Mouse (Mus musculus): Measurements from ENCODE around the gene Camk1g. TPM values are rescaled to one million over a fixed set of nuclear protein-coding genes. Genes with fewer than 3 reads are reported as not detected.

The Camk1g gene
- total and polyA plus RNA-seq, 3 experiments, result 0.16 to 2.8 TPM; not detected in 1

DNA sequence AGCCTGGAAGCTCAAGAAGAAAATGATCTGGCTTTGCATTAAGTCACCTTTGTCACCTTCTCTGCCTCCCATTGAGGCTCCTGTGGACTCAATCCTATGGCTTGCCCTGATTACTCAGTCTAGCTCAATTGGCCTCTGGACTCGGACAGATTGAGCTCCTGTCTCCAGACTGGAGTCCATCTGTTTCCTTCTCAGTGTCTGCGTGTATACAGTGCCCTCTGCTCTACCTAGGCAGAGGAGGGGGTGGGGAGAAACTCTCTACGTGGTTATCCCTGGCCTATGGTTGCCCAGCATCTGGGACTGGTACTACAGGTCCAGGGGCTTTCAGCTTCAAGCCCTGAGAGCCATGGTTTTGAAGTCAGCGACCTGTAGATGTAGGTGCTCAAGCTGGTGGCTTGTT is 26.2 kb downstream of the Camk1g start:
- H3K9ac ChIP-seq (ENCODE audit: low read depth, low read length), result no peak overlapping the region
- WGBS, result 72% methylated on average over 4 of the region's 4 CpGs
- H3K36me3 ChIP-seq (ENCODE audit: control insufficient read depth, insufficient read depth, low read length), result no peaks in the 10 kb centered on the region
- no peak overlapping the region for H3K4me3 ChIP-seq
- no peaks in the 10 kb centered on the region for H3K79me2 ChIP-seq (replicated peaks; ENCODE audit: control insufficient read depth, insufficient read depth, low read length)
- H3K4me1 ChIP-seq (ENCODE audit: control insufficient read depth, insufficient read depth, low read length), result no peaks in the 10 kb centered on the region
- H3K27me3 ChIP-seq (ENCODE audit: control insufficient read depth, insufficient read depth, low read length), result no peaks in the 10 kb centered on the region
- DNase-seq, result no peak
- TF ChIP-seq POLR2A (IDR thresholded peaks at IDR 0.05; ENCODE audit: insufficient read depth, low read depth, low read length), result no peak
- TF ChIP-seq CTCF (IDR thresholded peaks at IDR 0.05), result no peak
- TF ChIP-seq EP300 (IDR thresholded peaks at IDR 0.05; ENCODE audit: insufficient read depth, low read depth, low read length), result no peak
- intact Hi-C loops (cut with DNase I), result no loop called here
- no peak overlapping the region for H3K27ac ChIP-seq

DNA sequence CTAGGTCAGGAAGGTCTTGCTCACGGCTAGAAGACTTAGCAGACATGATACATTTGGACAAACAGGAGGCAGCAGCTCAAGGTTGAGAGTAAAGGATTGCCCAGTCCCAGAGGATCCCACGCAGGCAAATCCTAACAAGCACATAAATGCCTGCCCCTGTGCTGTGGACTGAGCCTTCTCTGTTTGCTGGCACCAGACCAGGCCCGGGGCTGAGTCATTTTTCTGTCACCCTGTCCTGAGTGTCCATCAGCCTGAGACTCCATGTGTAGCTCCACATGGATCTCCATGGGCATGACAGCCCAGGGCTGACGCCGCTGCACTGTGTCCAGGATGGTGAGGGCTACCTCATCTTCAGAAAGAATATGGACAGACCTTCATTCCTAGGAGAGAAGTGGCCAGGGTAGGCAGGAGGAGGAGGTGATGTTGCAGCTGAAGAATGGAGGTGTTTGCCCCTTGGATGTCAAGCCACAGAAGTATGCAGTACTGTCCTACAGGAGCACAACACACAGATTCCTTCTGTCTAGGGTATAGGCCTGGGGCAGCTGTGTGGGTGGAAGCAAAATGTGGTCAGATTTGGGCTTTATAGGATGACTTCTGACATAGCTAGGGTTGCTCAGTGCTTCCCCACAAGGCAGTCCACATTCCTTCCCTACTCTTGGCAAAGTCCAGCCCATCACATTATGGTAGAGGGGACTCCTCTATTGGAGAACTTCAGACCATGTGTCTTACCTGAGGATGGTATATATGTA is 27.7 kb downstream of the Camk1g start:
- no peaks in the 10 kb centered on the region for H3K27me3 ChIP-seq (ENCODE audit: control insufficient read depth, insufficient read depth, low read length)
- 80% methylated on average over 5 of the region's 5 CpGs for WGBS
- H3K79me2 ChIP-seq (replicated peaks; ENCODE audit: control insufficient read depth, insufficient read depth, low read length), result no peaks in the 10 kb centered on the region
- no peak overlapping the region for H3K9ac ChIP-seq (ENCODE audit: low read depth, low read length)
- H3K4me1 ChIP-seq (ENCODE audit: control insufficient read depth, insufficient read depth, low read length), result peaks cover 2% of the 10 kb centered on the region; the same call in 1 of the 2 replicates
- no peak overlapping the region for H3K27ac ChIP-seq
- no peak for TF ChIP-seq CTCF (IDR thresholded peaks at IDR 0.05)
- no peak for TF ChIP-seq POLR2A (IDR thresholded peaks at IDR 0.05; ENCODE audit: insufficient read depth, low read depth, low read length)
- TF ChIP-seq EP300 (IDR thresholded peaks at IDR 0.05; ENCODE audit: insufficient read depth, low read depth, low read length), result no peak
- DNase-seq, result no peak
- H3K4me3 ChIP-seq, result no peak overlapping the region
- intact Hi-C loops (cut with DNase I), result no loop called here
- no peaks in the 10 kb centered on the region for H3K36me3 ChIP-seq (ENCODE audit: control insufficient read depth, insufficient read depth, low read length)

DNA sequence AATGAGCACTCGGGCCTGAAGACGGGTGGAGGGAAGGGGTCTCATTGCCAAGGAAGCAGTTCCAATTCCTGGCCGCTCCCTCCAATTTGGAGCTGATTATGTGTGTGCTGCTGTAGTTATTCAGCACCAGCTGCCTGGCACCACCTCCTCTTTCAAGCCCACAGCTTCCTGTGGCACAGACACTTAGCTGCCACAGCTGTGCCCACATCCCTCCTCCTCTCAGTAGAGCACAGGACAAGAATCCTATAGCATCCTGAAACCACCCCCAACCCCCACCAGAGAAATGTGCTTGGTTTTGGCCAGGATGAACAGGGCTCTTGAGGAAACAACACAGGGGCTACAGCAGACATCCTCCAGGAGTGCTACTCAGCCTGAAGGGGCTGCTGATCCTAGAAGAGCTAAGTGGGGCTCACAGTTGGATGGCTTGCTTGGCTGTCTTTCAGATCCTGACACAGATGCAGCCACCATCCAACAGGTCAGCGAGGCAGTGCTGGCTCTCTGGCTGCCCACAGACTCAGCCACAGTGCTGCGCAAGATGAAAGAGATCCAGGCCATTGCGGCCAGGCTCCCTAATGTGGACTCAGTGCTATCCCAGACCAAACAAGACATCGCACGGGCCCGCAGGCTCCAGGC is 31.6 kb downstream of the Camk1g start:
- no peak overlapping the region for H3K9ac ChIP-seq (ENCODE audit: low read depth, low read length)
- no peak overlapping the region for H3K4me3 ChIP-seq
- peaks cover 3% of the 10 kb centered on the region; the same call in 1 of the 2 replicates for H3K4me1 ChIP-seq (ENCODE audit: control insufficient read depth, insufficient read depth, low read length)
- no peaks in the 10 kb centered on the region for H3K79me2 ChIP-seq (replicated peaks; ENCODE audit: control insufficient read depth, insufficient read depth, low read length)
- intact Hi-C loops (cut with DNase I), result no loop called here
- no peak for TF ChIP-seq POLR2A (IDR thresholded peaks at IDR 0.05; ENCODE audit: insufficient read depth, low read depth, low read length)
- TF ChIP-seq EP300 (IDR thresholded peaks at IDR 0.05; ENCODE audit: insufficient read depth, low read depth, low read length), result no peak
- no peak for TF ChIP-seq CTCF (IDR thresholded peaks at IDR 0.05)
- DNase-seq, result no peak
- H3K36me3 ChIP-seq (ENCODE audit: control insufficient read depth, insufficient read depth, low read length), result no peaks in the 10 kb centered on the region
- no peak overlapping the region for H3K27ac ChIP-seq
- no peaks in the 10 kb centered on the region for H3K27me3 ChIP-seq (ENCODE audit: control insufficient read depth, insufficient read depth, low read length)
- 74% methylated on average over 9 of the region's 9 CpGs for WGBS

DNA sequence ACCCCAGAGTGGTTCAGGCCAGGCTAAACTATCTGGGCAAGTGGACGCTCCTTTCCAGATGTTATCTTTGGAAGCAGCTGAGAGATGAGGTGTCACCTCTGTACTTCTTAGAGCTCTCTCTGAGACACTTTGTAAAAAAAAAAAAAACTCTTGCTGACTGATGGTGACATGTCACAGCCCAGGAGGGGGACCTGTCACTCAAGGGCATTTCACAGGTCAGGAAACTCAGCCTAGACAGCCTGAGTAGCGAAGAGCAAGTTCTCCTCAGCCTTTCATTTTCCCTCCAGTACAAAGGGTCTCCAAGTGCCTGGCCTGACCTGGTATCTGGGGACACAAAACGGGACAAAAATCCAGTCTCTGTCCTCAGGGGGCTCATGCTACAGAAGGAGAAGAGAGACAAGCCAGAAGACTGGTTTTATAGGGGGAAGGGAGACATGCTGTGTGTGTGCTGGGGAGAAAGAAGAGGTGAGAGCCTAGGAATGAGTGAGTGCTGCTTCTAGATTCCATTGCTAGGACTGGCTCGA is 32.2 kb downstream of the Camk1g start:
- Histone ChIP-seq H3K79me2 (replicated peaks; ENCODE audit: control insufficient read depth, insufficient read depth, low read length) (no peaks in the 10 kb centered on the region), H3K27ac (peak overlapping the region; percentile 17; the same call in 1 of the 2 replicates), H3K36me3 (ENCODE audit: control insufficient read depth, insufficient read depth, low read length) (no peaks in the 10 kb centered on the region), H3K4me1 (ENCODE audit: control insufficient read depth, insufficient read depth, low read length) (peaks cover 3% of the 10 kb centered on the region; the same call in 1 of the 2 replicates), H3K9ac (ENCODE audit: low read depth, low read length) (no peak overlapping the region), H3K4me3 (no peak overlapping the region), H3K27me3 (ENCODE audit: control insufficient read depth, insufficient read depth, low read length) (no peaks in the 10 kb centered on the region)
- 46% methylated on average over 4 of the region's 4 CpGs for WGBS
- no peak for TF ChIP-seq CTCF (IDR thresholded peaks at IDR 0.05)
- intact Hi-C loops (cut with DNase I), result no loop called here
- no peak for DNase-seq

DNA sequence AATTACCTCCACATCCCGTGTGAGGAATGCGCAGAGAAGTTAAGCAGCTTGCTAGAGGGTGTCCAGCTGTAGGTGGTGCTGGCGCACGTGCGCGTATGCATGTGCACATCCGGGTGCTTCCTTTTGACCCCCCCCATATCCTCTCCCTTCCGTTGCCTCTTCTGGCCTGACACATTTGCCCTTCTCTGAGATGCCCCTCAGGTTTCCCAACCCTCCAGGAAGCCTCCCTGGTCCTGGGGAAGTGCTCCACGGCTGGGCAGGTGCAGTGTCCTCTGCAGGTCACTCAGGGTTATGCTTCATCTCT is 33.1 kb downstream of the Camk1g start:
- 66% methylated on average over 9 of the region's 9 CpGs for WGBS
- no peak for TF ChIP-seq EP300 (IDR thresholded peaks at IDR 0.05; ENCODE audit: insufficient read depth, low read depth, low read length)
- TF ChIP-seq POLR2A (IDR thresholded peaks at IDR 0.05; ENCODE audit: insufficient read depth, low read depth, low read length), result no peak
- no peak for TF ChIP-seq CTCF (IDR thresholded peaks at IDR 0.05)
- Histone ChIP-seq H3K27ac (peak overlapping the region; percentile 85), H3K36me3 (ENCODE audit: control insufficient read depth, insufficient read depth, low read length) (no peaks in the 10 kb centered on the region), H3K27me3 (ENCODE audit: control insufficient read depth, insufficient read depth, low read length) (no peaks in the 10 kb centered on the region), H3K4me1 (ENCODE audit: control insufficient read depth, insufficient read depth, low read length) (peaks cover 5% of the 10 kb centered on the region), H3K79me2 (replicated peaks; ENCODE audit: control insufficient read depth, insufficient read depth, low read length) (no peaks in the 10 kb centered on the region), H3K9ac (ENCODE audit: low read depth, low read length) (no peak overlapping the region), H3K4me3 (no peak overlapping the region)
- no peak for DNase-seq
- intact Hi-C loops (cut with DNase I), result no loop called here

Data from heart, adult 2 months (tissue).